Mouse (Mus musculus) thymus, postnatal 14 days (tissue): ENCODE measurements around the gene Il23a.
"Not testable (repeated sequence)": the region's sequence is repeated elsewhere in the genome, so short reads cannot be mapped to it uniquely, and the experiment has no call there.

ENCODE experiments used
- DNase-seq: peaks from one replicate; pipeline ENCODE4 v3.0.0; 2021

The Il23a gene

DNA sequence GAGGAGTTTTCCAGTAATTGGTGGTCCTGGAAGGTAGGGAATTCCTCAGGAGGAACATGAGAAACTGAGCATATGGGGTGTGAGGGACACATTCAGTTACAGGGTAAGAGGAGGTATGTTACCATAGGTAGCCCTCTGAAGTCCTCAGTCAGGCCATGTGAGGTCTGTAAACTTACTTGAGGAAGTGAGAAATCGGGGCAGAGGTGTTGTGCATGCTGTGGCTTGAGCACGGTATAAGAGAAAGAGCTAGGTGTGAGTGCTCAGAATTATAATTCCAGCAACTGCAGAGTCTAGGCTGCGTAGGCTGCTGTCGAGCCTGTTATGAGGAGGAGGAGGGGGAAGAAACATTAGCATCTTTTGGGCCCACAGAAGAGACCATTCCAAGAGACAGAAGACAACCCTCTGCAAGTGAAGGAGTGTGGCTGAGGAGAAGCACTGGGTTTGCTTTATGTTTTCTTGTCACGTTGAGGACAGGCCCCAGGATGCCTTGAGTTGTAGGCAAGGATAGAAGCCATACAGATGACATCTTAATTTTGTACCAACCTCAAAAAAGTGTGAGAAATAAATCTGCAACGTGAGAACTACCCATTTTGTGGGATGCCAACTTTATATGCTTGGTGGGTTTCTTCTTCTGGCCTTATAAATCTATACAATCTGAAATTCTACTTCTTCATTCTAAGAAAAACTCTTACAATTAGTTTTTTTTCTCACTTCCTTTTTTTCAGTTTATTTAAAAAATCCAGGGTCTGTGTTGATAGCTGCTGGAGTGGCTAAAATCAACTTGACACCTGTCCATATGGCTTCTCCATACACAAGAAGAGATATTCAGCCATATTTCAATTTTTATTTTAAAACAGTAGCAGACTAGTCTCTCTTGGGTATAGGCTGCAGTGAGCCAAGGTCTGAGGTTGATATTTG is 34.9 kb downstream of the Il23a start:
- DNase-seq: no peak

DNA sequence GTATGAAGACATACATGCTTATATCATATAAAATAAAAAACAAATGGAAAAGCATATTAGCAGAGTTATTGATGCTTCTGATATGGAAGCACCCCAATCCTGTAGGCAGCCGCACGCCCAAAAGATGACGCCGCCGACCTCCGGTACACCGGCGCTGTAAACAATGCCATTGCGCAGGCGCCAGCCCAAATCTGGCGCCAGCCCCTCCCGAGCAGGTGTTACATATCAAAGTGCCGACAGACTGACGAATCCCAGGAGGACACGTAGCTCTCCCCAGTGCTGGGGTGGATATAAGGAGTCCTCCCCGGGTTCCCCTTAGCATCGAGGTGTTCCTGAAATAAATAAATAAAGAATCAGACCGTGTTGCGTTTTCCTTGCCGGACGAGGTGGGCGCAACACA is 36.3 kb downstream of the Il23a start:
- DNase-seq: no peak

GRCm38 (mm10) chr10:128260376-128260775 is 38.2 kb downstream of the Il23a start:
- DNase-seq: not testable (repeated sequence)

GRCm38 (mm10) chr10:128259946-128260345 is 38.6 kb downstream of the Il23a start:
- DNase-seq: peak; percentile 25

DNA sequence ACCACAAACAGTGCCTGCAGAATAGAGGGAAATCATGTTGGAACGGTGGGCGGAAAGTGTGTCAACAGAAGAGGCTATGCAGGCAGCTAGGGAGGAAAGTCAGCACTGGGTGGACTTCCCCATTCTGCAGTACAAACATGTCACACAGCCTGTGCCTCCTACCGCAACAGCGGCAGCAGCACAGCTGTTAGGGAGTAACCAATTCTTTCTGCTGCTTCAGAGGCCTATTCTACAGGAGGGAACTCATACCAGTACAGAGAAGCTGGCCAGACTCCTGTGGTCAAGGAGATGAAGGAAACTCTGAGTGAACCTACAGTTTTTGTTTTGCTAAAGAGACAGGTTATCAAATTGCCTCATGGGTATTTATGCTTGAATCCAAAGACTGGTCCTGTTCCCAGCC is 39.6 kb downstream of the Il23a start:
- DNase-seq: peak; percentile 37

- no peak for DNase-seq
Observed at GRCm38 (mm10) chr10:128256328-128256727, 42.2 kb downstream of the Il23a start.

GRCm38 (mm10) chr10:128255925-128256324 is 42.6 kb downstream of the Il23a start:
- no peak for DNase-seq

GRCm38 (mm10) chr10:128253677-128254255 is 44.8 kb downstream of the Il23a start, which contains the start of gene Apon:
Gene Apon, plus strand, starts transcription at chr10:128254096.
- no peak for DNase-seq

DNA sequence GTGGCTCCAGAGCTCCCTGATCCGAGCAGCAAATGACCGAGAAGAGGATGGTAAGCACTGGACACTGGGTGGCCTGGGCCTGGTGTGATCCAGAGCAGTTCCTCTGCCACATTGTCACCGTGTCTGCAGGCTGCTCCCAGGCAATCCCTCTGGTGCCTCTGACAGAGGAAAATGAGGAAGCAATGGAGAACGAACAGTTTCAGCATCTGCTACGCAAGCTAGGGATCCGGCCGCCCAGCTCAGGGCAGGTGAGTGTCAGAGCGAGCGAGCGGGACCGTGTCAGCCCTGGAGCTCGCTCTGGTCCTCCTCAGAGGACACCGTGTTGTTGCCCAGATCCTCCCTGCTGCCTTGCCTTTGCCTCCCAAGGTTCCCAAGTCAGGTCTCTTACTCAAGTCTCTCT is 48.0 kb downstream of the Il23a start:
- no peak for DNase-seq

DNA sequence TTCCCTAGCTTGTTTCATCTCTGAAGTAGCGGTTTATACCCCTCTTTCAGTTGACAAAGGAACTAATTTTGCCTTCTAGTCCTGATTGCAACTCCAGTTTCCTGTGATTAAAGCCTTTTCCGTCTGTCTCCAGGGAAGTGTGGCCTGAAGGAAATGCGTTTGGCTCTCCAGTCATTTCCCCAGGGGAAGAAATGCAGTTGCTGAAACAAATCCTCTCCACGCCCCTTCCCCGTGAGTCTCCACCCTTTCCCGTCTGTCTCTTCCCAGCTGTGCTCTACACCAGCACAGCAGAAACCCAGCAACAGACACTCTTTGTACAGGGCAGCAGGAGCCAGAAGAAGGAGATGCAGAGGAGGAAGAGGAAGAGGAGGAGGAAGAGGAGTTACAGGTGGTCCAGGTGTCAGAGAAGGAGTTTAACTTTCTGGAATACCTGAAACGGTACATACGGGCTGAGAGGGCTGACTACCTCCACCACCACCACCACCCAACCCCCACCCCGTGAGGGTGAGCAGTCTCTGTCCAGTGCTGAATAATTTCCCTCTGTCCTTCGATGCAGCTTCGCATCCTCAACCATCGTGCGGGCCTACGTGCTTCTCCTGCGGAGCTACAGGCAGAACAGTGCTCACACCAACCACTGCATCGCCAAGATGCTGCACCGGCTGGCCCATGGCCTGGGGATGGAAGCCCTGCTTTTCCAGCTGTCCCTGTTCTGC is 51.4 kb downstream of the Il23a start:
- no peak for DNase-seq
